Mouse (Mus musculus) midbrain, embryonic 16.5 days (tissue): ENCODE results near the gene Atp1b4. TPM values are rescaled to one million over a fixed set of nuclear protein-coding genes. Genes with fewer than 3 reads are reported as not detected.
A peak's percentile ranks its signal among the peaks of the same experiment; 100 is the strongest.

Source experiments
- ATAC-seq: fragments of 200-750 bp; cut with Nextera tagmentation; 2 replicates; pipeline ENCODE4 v1.8.0; 2017; ENCODE audit warnings: moderate TSS enrichment
- H3K27ac ChIP-seq: fragments of 300-500 bp; sonication (generic); 2 replicates; pipeline ENCODE4 v1.5.1; 2014; ENCODE audit warnings: mild to moderate bottlenecking, low read length, mixed read lengths
- H3K27me3 ChIP-seq: fragments of 300-500 bp; sonication (generic); 2 replicates; pipeline ENCODE4 v1.6.1; 2014; ENCODE audit warnings: low read depth, low read length, mixed read lengths; ENCODE audit not compliant: control insufficient read depth, insufficient read depth
- H3K36me3 ChIP-seq: fragments of 300-500 bp; sonication (generic); 2 replicates; pipeline ENCODE4 v1.6.1; 2014; ENCODE audit warnings: mild to moderate bottlenecking, low read length, moderate library complexity, mixed read lengths; ENCODE audit not compliant: control insufficient read depth, insufficient read depth
- H3K4me1 ChIP-seq: fragments of 300-500 bp; sonication (generic); 2 replicates; pipeline ENCODE4 v1.6.1; 2014; ENCODE audit warnings: mild to moderate bottlenecking, low read length, mixed read lengths; ENCODE audit not compliant: control insufficient read depth, insufficient read depth
- H3K4me2 ChIP-seq: fragments of 300-500 bp; sonication (generic); 2 replicates; pipeline ENCODE4 v1.6.1; 2014; ENCODE audit warnings: mild to moderate bottlenecking, low read length, mixed read lengths
- H3K4me3 ChIP-seq: fragments of 300-500 bp; sonication (generic); 2 replicates; pipeline ENCODE4 v1.5.1; 2014; ENCODE audit warnings: low read depth, mild to moderate bottlenecking, low read length, moderate library complexity, mixed read lengths
- H3K9ac ChIP-seq: fragments of 300-500 bp; sonication (generic); 2 replicates; pipeline ENCODE4 v1.6.1; 2014; ENCODE audit warnings: low read depth, low read length, mixed read lengths
- H3K9me3 ChIP-seq: fragments of 300-500 bp; sonication (generic); replicated peaks from 2 replicates; pipeline ENCODE4 v1.6.1; 2014; ENCODE audit warnings: mild to moderate bottlenecking, low read length, mixed read lengths; ENCODE audit not compliant: control insufficient read depth, poor library complexity, severe bottlenecking
- WGBS: fragments of 180-500 bp; shearing (Covaris S2); extraction: QIAGEN DNeasy Blood & Tissue Kit; methylation state at CpG from one replicate; pipeline ENCODE4 v1.1.7; 2014; 5-methylcytosine and 5-hydroxymethylcytosine counted together
- polyA plus RNA-seq: library from polyadenylated mRNA; unstranded; fragments of >200 nt; fragmentation: Nextera tagmentation; extraction: Ambion mirVana; gene quantifications from 2 replicates; pipeline ENCODE4 v1.2.1, GENCODE M21; 2015

Atp1b4 gene
- polyA plus RNA-seq: not detected in 2 replicates

GRCm38 (mm10) chrX:38315884-38316283 lies at the start of gene Atp1b4:
Gene Atp1b4 (plus strand): TSS chrX:38316184.
- H3K9me3 ChIP-seq: 0 out of 2 replicates have a peak, but pooled peaks cover 2% of the 10 kb centered on the region
- H3K27me3 ChIP-seq: no peaks in the 10 kb centered on the region
- H3K4me3 ChIP-seq: no peak within 1 kb of the TSS
- 88% methylated on average over 8 of the region's 8 CpGs for WGBS
- H3K4me2 ChIP-seq: no peak within 1 kb of the TSS
- no peak within 1 kb of the TSS for H3K27ac ChIP-seq
- no peak for ATAC-seq
- peaks cover 7% of the 10 kb centered on the region; the same call in 1 of the 2 replicates for H3K4me1 ChIP-seq
- no peaks in the 10 kb centered on the region for H3K36me3 ChIP-seq
- H3K9ac ChIP-seq: no peak within 1 kb of the TSS

GRCm38 (mm10) chrX:38308597-38308996 lies 7.4 kb upstream of the Atp1b4 start:
- Histone ChIP-seq H3K4me2 (no peak overlapping the region), H3K4me3 (no peak overlapping the region), H3K27me3 (no peaks in the 10 kb centered on the region), H3K9me3 (no peaks in the 10 kb centered on the region), H3K9ac (no peak overlapping the region), H3K27ac (no peak overlapping the region), H3K36me3 (no peaks in the 10 kb centered on the region), H3K4me1 (peaks cover 5% of the 10 kb centered on the region; the same call in 1 of the 2 replicates)
- WGBS: 74% methylated on average over 4 of the region's 4 CpGs
- ATAC-seq: no peak

GRCm38 (mm10) chrX:38311054-38311453 lies 4.9 kb upstream of the Atp1b4 start:
- H3K36me3 ChIP-seq: no peaks in the 10 kb centered on the region
- H3K4me3 ChIP-seq: no peak overlapping the region
- no peak overlapping the region for H3K9ac ChIP-seq
- no peak overlapping the region for H3K4me2 ChIP-seq
- H3K9me3 ChIP-seq: no peaks in the 10 kb centered on the region
- no peak for ATAC-seq
- H3K27me3 ChIP-seq: no peaks in the 10 kb centered on the region
- H3K27ac ChIP-seq: no peak overlapping the region
- H3K4me1 ChIP-seq: peaks cover 7% of the 10 kb centered on the region; the same call in 1 of the 2 replicates
- WGBS: 77% methylated on average over 2 of the region's 2 CpGs

GRCm38 (mm10) chrX:38312910-38313625 lies 2.9 kb upstream of the Atp1b4 start:
- no peak overlapping the region for H3K4me3 ChIP-seq
- no peaks in the 10 kb centered on the region for H3K27me3 ChIP-seq
- no peak overlapping the region for H3K9ac ChIP-seq
- H3K9me3 ChIP-seq: no peaks in the 10 kb centered on the region
- H3K27ac ChIP-seq: peak overlapping the region; percentile 37
- no peaks in the 10 kb centered on the region for H3K36me3 ChIP-seq
- H3K4me2 ChIP-seq: no peak overlapping the region
- peaks cover 7% of the 10 kb centered on the region; the same call in 1 of the 2 replicates for H3K4me1 ChIP-seq
- 42% methylated on average over 9 of the region's 9 CpGs for WGBS
- peak; percentile 96 for ATAC-seq

- no peaks in the 10 kb centered on the region for H3K27me3 ChIP-seq
- no peaks in the 10 kb centered on the region for H3K9me3 ChIP-seq
- H3K27ac ChIP-seq: peak overlapping the region; percentile 6
- no peaks in the 10 kb centered on the region for H3K36me3 ChIP-seq
- ATAC-seq: peak; percentile 57
- no peak overlapping the region for H3K4me2 ChIP-seq
- H3K4me3 ChIP-seq: no peak overlapping the region
- H3K9ac ChIP-seq: no peak overlapping the region
- peaks cover 7% of the 10 kb centered on the region; the same call in 1 of the 2 replicates for H3K4me1 ChIP-seq
- 50% methylated on average over 6 of the region's 6 CpGs for WGBS
Measured at GRCm38 (mm10) chrX:38313626-38314210, 2.3 kb upstream of the Atp1b4 start.

- WGBS: 57% methylated on average over 4 of the region's 4 CpGs
- no peak overlapping the region for H3K9ac ChIP-seq
- H3K4me1 ChIP-seq: no peaks in the 10 kb centered on the region
- no peaks in the 10 kb centered on the region for H3K36me3 ChIP-seq
- no peak overlapping the region for H3K4me3 ChIP-seq
- H3K4me2 ChIP-seq: no peak overlapping the region
- no peak overlapping the region for H3K27ac ChIP-seq
- ATAC-seq: no peak
- no peaks in the 10 kb centered on the region for H3K9me3 ChIP-seq
- H3K27me3 ChIP-seq: no peaks in the 10 kb centered on the region
Measured at GRCm38 (mm10) chrX:38330695-38331406, 14.9 kb downstream of the Atp1b4 start.

GRCm38 (mm10) chrX:38334329-38335279 lies 18.6 kb downstream of the Atp1b4 start:
- no peak overlapping the region for H3K4me3 ChIP-seq
- no peak overlapping the region for H3K27ac ChIP-seq
- H3K27me3 ChIP-seq: no peaks in the 10 kb centered on the region
- H3K9ac ChIP-seq: no peak overlapping the region
- no peak for ATAC-seq
- 59% methylated on average over 8 of the region's 8 CpGs for WGBS
- no peaks in the 10 kb centered on the region for H3K4me1 ChIP-seq
- no peaks in the 10 kb centered on the region for H3K9me3 ChIP-seq
- H3K36me3 ChIP-seq: no peaks in the 10 kb centered on the region
- no peak overlapping the region for H3K4me2 ChIP-seq

- Histone ChIP-seq H3K27me3 (no peaks in the 10 kb centered on the region), H3K4me2 (no peak overlapping the region), H3K4me3 (no peak overlapping the region), H3K27ac (no peak overlapping the region), H3K9ac (no peak overlapping the region), H3K9me3 (no peaks in the 10 kb centered on the region), H3K36me3 (no peaks in the 10 kb centered on the region), H3K4me1 (no peaks in the 10 kb centered on the region)
- no peak for ATAC-seq
- 72% methylated on average over 8 of the region's 8 CpGs for WGBS
Measured at GRCm38 (mm10) chrX:38362016-38362415, 46.0 kb downstream of the Atp1b4 start.
